Mouse (Mus musculus): ENCODE measurements around the gene Snrnp25.

The Snrnp25 gene

GRCm38 (mm10) chr11:32223297-32223967 is 18.2 kb downstream of the Snrnp25 start:
- DNase-seq (ENCODE audit: low spot score in 2 of 2), result peak in 1 of 2 experiments; percentile 11

GRCm38 (mm10) chr11:32224468-32225139 is 19.4 kb downstream of the Snrnp25 start:
- peak in 1 of 2 experiments; percentile 50 for DNase-seq (ENCODE audit: low spot score in 2 of 2)

GRCm38 (mm10) chr11:32225222-32226104 is 20.2 kb downstream of the Snrnp25 start:
- peak in 1 of 2 experiments; percentile 37 for DNase-seq (ENCODE audit: low spot score in 2 of 2)

GRCm38 (mm10) chr11:32226124-32226871 is 21.1 kb downstream of the Snrnp25 start, which contains the start of gene Mpg:
TSS of gene Mpg (plus strand) at chr11:32226505.
- peak; percentile 86 to 95 for DNase-seq (ENCODE audit: low spot score in 2 of 2)

- DNase-seq (ENCODE audit: low spot score in 2 of 2), result no peak
These were observed 21.8 kb downstream of the Snrnp25 start for GRCm38 (mm10) chr11:32227041-32227440.

- DNase-seq (ENCODE audit: low spot score in 2 of 2), result no peak
These were observed 22.3 kb downstream of the Snrnp25 start for GRCm38 (mm10) chr11:32227555-32227954.

- DNase-seq (ENCODE audit: low spot score in 2 of 2), result no peak
These were observed 23.2 kb downstream of the Snrnp25 start for GRCm38 (mm10) chr11:32228292-32228845.

GRCm38 (mm10) chr11:32230220-32230619 is 25.0 kb downstream of the Snrnp25 start:
- DNase-seq (ENCODE audit: low spot score in 2 of 2), result no peak

- no peak for DNase-seq (ENCODE audit: low spot score in 2 of 2)
These were observed 25.9 kb downstream of the Snrnp25 start for GRCm38 (mm10) chr11:32231125-32231524.

GRCm38 (mm10) chr11:32232848-32233247 is 27.6 kb downstream of the Snrnp25 start:
- DNase-seq (ENCODE audit: low spot score in 2 of 2), result no peak

- no peak for DNase-seq (ENCODE audit: low spot score in 2 of 2)
These were observed 28.7 kb downstream of the Snrnp25 start for GRCm38 (mm10) chr11:32233895-32234294.

GRCm38 (mm10) chr11:32234816-32235485 is 29.7 kb downstream of the Snrnp25 start:
- DNase-seq (ENCODE audit: low spot score in 2 of 2), result no peak

- DNase-seq (ENCODE audit: low spot score in 2 of 2), result no peak
These were observed 30.4 kb downstream of the Snrnp25 start for GRCm38 (mm10) chr11:32235646-32236045.

- no peak for DNase-seq (ENCODE audit: low spot score in 2 of 2)
These were observed 30.9 kb downstream of the Snrnp25 start for GRCm38 (mm10) chr11:32236132-32236531.

- DNase-seq (ENCODE audit: low spot score in 2 of 2), result peak; percentile 70 to 85
These were observed 31.6 kb downstream of the Snrnp25 start for GRCm38 (mm10) chr11:32236712-32237410.

- no peak for DNase-seq (ENCODE audit: low spot score in 2 of 2)
These were observed 32.2 kb downstream of the Snrnp25 start for GRCm38 (mm10) chr11:32237411-32237795.

- peak; percentile 88 for DNase-seq (ENCODE audit: low spot score in 2 of 2)
These were observed 33.1 kb downstream of the Snrnp25 start for GRCm38 (mm10) chr11:32238093-32238860.

GRCm38 (mm10) chr11:32241391-32241790 is 36.2 kb downstream of the Snrnp25 start:
- no peak for DNase-seq (ENCODE audit: low spot score in 2 of 2)

GRCm38 (mm10) chr11:32242209-32242608 is 37.0 kb downstream of the Snrnp25 start:
- DNase-seq (ENCODE audit: low spot score in 2 of 2), result no peak
